Mouse (Mus musculus) kidney, postnatal 0 days (tissue): ENCODE results near the gene Gm38392. TPM values are rescaled to one million over a fixed set of nuclear protein-coding genes. Genes with fewer than 3 reads are reported as not detected.
"Not testable (repeated sequence)": the region's sequence is repeated elsewhere in the genome, so short reads cannot be mapped to it uniquely, and the experiment has no call there.

Experiments
- ATAC-seq: fragments of 200-750 bp; cut with Nextera tagmentation; replicated peaks from 2 replicates; pipeline ENCODE4 v1.8.0; 2017; ENCODE audit warnings: low read depth, moderate number of reproducible peaks, moderate TSS enrichment, moderate library complexity; ENCODE audit not compliant: low FRiP score
- DNase-seq: peaks from one replicate; pipeline ENCODE4 v3.0.0-alpha.2; 2016; ENCODE audit warnings: low spot score
- H3K27ac ChIP-seq: fragments of 300-500 bp; sonication (generic); 2 replicates; pipeline ENCODE4 v1.5.1; 2014; ENCODE audit warnings: mild to moderate bottlenecking
- H3K27me3 ChIP-seq: fragments of 300-500 bp; sonication (generic); 2 replicates; pipeline ENCODE4 v1.6.1; 2014; ENCODE audit warnings: low read length, mixed read lengths; ENCODE audit not compliant: insufficient read depth
- H3K36me3 ChIP-seq: fragments of 300-500 bp; sonication (generic); 2 replicates; pipeline ENCODE4 v1.6.1; 2014; ENCODE audit warnings: low read length, mixed read lengths; ENCODE audit not compliant: insufficient read depth
- H3K4me1 ChIP-seq: fragments of 300-500 bp; sonication (generic); replicated peaks from 2 replicates; pipeline ENCODE4 v1.6.1; 2014; ENCODE audit warnings: antibody characterized with exemption, low read length, mixed read lengths; ENCODE audit not compliant: insufficient read depth
- H3K4me2 ChIP-seq: fragments of 300-500 bp; sonication (generic); 2 replicates; pipeline ENCODE4 v1.6.1; 2014; ENCODE audit warnings: mild to moderate bottlenecking, low read length, moderate library complexity, mixed read lengths
- H3K4me3 ChIP-seq: fragments of 300-500 bp; sonication (generic); replicated peaks from 2 replicates; pipeline ENCODE4 v1.5.1; 2014; ENCODE audit warnings: low read depth, low read length
- H3K9ac ChIP-seq: fragments of 300-500 bp; sonication (generic); 2 replicates; pipeline ENCODE4 v1.6.1; 2014; ENCODE audit warnings: low read depth, low read length
- H3K9me3 ChIP-seq: fragments of 300-500 bp; sonication (generic); replicated peaks from 2 replicates; pipeline ENCODE4 v1.6.1; 2016; ENCODE audit warnings: low read length, inconsistent platforms, mixed read lengths
- CTCF ChIP-seq: IDR thresholded peaks from 2 replicates; pipeline ENCODE4 v1.5.1; 2016; ENCODE audit warnings: antibody characterized with exemption, low read depth, mild to moderate bottlenecking, moderate library complexity
- WGBS: fragments of 180-500 bp; shearing (Covaris S2); extraction: QIAGEN DNeasy Blood & Tissue Kit; methylation state at CpG from one replicate; pipeline ENCODE4 v1.1.7; 2014; 5-methylcytosine and 5-hydroxymethylcytosine counted together
- polyA plus RNA-seq: library from polyadenylated mRNA; unstranded; fragments of >200 nt; fragmentation: Nextera tagmentation; extraction: Ambion mirVana; gene quantifications from 2 replicates; pipeline ENCODE4 v1.2.1, GENCODE M21; 2015

Gene Gm38392
- polyA plus RNA-seq, 1 experiment from 2014 or later = 3.8 TPM

DNA sequence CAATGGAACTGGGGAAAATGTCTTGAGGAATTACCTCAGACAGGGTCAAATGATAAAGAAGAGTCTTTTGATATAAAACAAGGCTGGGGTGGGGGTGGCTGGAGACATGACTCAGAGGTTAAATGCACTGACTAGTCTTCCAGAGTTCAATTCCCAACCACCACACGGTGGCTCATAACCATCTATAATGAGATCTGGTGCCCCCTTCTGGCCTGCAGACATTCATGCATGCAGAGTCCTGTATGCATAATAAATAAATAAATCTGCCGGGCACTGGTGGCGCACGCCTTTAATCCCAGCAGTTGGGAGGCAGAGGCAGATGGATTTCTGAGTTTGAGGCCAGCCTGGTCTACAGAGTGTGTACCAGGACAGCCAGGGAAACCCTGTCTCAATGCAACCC is 5.0 kb upstream of the Gm38392 start:
- H3K4me3 ChIP-seq = no peak overlapping the region
- no peaks in the 10 kb centered on the region for H3K27me3 ChIP-seq
- peak; percentile 43 for DNase-seq
- no peak overlapping the region for H3K4me2 ChIP-seq
- H3K4me1 ChIP-seq = no peaks in the 10 kb centered on the region
- WGBS = 59% methylated on average over 4 of the region's 4 CpGs
- H3K9me3 ChIP-seq = no peaks in the 10 kb centered on the region
- H3K36me3 ChIP-seq = no peaks in the 10 kb centered on the region
- ATAC-seq = no peak
- H3K9ac ChIP-seq = no peak overlapping the region
- no peak overlapping the region for H3K27ac ChIP-seq
- TF ChIP-seq CTCF = peak; percentile 62

- H3K4me3 ChIP-seq, DNase-seq, H3K9ac ChIP-seq, ATAC-seq, H3K27me3 ChIP-seq, H3K4me1 ChIP-seq, H3K27ac ChIP-seq, H3K36me3 ChIP-seq, H3K9me3 ChIP-seq, H3K4me2 ChIP-seq: not testable (repeated sequence)
- WGBS = 79% methylated on average over 7 of the region's 10 CpGs
Measured at GRCm38 (mm10) chr3:88288133-88288713, 1.2 kb upstream of the Gm38392 start.

GRCm38 (mm10) chr3:88285565-88285895 is 1.5 kb downstream of the Gm38392 start:
- H3K27me3 ChIP-seq, H3K4me3 ChIP-seq, H3K36me3 ChIP-seq, H3K4me2 ChIP-seq, H3K9ac ChIP-seq, DNase-seq, H3K9me3 ChIP-seq, H3K27ac ChIP-seq, H3K4me1 ChIP-seq, ATAC-seq: not testable (repeated sequence)
- WGBS = no CpG with 5 or more reads among the region's 2 CpGs

DNA sequence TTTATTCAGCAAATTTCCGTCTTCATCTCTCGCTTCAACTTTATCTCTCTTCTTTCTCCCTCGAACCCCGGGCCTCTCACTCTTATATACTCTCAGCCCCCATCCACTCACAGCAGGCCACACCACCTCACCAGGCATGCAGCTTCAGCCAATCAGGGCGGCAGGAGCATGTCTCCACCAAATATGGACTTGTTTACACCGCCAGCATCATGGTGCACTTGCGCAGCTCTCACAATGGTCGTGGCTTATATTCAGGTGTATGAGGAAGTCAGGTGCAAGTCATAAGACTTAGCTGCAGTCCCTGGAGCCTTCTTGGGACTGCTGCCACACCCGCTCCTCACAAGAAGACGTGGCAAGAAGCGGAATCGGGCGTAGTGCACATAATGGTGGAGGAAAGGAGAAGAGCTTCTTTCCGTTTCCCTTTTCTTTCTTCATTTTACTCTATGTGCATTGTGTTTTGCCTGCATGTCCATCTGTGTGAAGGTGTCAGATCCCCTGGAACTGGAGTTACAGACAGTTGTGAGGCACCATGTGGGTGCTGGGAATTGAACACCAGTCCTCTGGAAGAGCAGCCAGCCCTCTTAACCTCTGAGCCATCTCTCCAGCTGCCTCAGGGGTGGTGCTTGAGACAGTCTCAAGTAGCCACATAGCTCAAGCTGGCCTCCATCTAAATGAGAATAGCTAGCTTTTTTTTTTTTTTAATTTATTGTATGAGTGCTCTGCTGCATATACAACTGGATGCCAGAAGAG is 2.0 kb downstream of the Gm38392 start:
- not testable (repeated sequence) for H3K4me3 ChIP-seq, H3K27ac ChIP-seq, H3K27me3 ChIP-seq, H3K9me3 ChIP-seq, ATAC-seq, H3K4me1 ChIP-seq, H3K9ac ChIP-seq, H3K4me2 ChIP-seq, H3K36me3 ChIP-seq, DNase-seq
- WGBS = 95% methylated on average over 14 of the region's 14 CpGs

DNA sequence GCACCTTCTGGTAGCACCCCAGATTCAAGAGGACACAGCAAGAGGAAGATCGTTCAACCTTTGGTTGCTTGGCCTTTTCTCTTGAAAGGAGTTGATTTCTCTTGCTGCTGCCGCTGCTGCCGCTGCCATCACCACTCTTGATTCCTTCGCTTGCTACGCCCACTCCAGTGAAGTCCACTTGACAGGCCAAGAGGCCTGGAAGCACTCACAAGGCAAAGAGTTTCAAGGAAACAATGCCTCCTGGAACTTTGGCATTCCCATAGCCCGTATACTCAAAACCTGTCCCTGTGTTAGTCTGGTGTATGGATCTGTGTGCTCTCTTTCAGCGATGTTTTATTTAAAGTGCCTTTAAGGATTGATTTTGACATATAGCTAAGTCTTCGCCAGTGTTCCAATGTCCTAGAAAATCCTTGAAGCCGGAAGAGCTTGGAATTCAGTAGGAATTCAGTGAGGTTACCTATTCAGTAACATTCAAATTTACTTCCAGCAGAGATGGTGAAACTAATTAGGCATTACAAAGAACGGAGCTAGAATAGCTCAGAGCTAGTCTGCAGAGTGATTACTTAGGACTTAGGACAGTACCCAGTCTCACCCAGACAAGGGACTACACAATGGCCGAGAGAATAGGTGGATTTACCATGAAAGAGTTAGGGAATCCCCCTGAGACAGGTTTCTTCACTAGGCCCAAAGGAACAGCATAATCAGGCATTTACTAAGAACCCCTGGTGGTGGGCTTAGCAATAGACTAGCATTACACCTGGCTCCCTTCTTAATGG is 5.7 kb downstream of the Gm38392 start:
- not testable (repeated sequence) for H3K27ac ChIP-seq, H3K9ac ChIP-seq, H3K27me3 ChIP-seq, H3K4me3 ChIP-seq, H3K36me3 ChIP-seq, H3K4me1 ChIP-seq, H3K9me3 ChIP-seq, H3K4me2 ChIP-seq, DNase-seq, ATAC-seq
- WGBS = 71% methylated on average over 11 of the region's 11 CpGs

GRCm38 (mm10) chr3:88280035-88280434 is 7.0 kb downstream of the Gm38392 start:
- no peak for TF ChIP-seq CTCF
- no peak for ATAC-seq
- 83% methylated on average over 2 of the region's 2 CpGs for WGBS

More at GRCm38 (mm10) chr3:88280035-88280434, 7.0 kb downstream of the Gm38392 start:
- H3K36me3 ChIP-seq = no peaks in the 10 kb centered on the region
- no peak overlapping the region for H3K27ac ChIP-seq
- H3K4me3 ChIP-seq = no peak overlapping the region
- no peak overlapping the region for H3K9ac ChIP-seq
- H3K4me1 ChIP-seq = no peaks in the 10 kb centered on the region
- no peak for DNase-seq
- no peaks in the 10 kb centered on the region for H3K27me3 ChIP-seq
- H3K9me3 ChIP-seq = no peaks in the 10 kb centered on the region
- no peak overlapping the region for H3K4me2 ChIP-seq
